In genomic region chr2:105122216-105122615, GRCm38 (mm10) we compare ENCODE assay signal across 24 mouse cellular contexts. TPM values are rescaled to one million over a fixed set of nuclear protein-coding genes. Genes with fewer than 3 reads are reported as not detected.
DNase-seq lines count a peak whose midpoint lies in the region; ATAC-seq and TF ChIP-seq lines count a peak whose summit lies in the region.
"Had no signal": no experiment of that assay in that cellular context is flagged by ENCODE, and none has a peak within 500 bp of the region (broad histone marks: within the 10 kb centered on the region; RNA-seq: fewer than 3 reads in every experiment).

No protein-coding gene starts in this region.

- WGBS in kidney, embryonic 15.5 days: 11% methylated on average over 8 of the region's 8 CpGs
- WGBS in kidney, adult 2 months: 50% methylated on average over 8 of the region's 8 CpGs
- 3% methylated on average over 8 of the region's 8 CpGs for WGBS in neural tube, embryonic 15.5 days
- WGBS in embryonic facial prominence, embryonic 11.5 days: 2% methylated on average over 8 of the region's 8 CpGs
- 8% methylated on average over 8 of the region's 8 CpGs for WGBS in liver, embryonic 11.5 days

- no peak for TF ChIP-seq CTCF in kidney, adult 2 months (conservative IDR thresholded peaks at IDR 0.05; ENCODE audit: insufficient read depth, insufficient read length, low read depth, low read length)

- H3K9ac ChIP-seq in kidney, embryonic 15.5 days: no peak overlapping the region
- no peak overlapping the region for H3K9ac ChIP-seq in neural tube, embryonic 15.5 days (replicated peaks)
- H3K9ac ChIP-seq in embryonic facial prominence, embryonic 11.5 days (replicated peaks; ENCODE audit: low read length): no peak overlapping the region
- H3K9ac ChIP-seq in liver, embryonic 11.5 days (ENCODE audit: low read depth, low read length): no peak overlapping the region
- H3K9ac ChIP-seq: forebrain, embryonic 15.5 days; hindbrain, embryonic 12.5 days; intestine, embryonic 15.5 days had no signal

- DNase-seq in kidney, adult 2 months: no peak
- DNase-seq in neural tube, embryonic 10.5 days (ENCODE audit: extremely low spot score, low spot score): peak; percentile 57
- peak; percentile 58 for DNase-seq in embryonic facial prominence, embryonic 11.5 days (ENCODE audit: low spot score)
- no peak for DNase-seq in gastrocnemius, postnatal 10 days
- no peak for DNase-seq in liver, embryonic 11.5 days (ENCODE audit: low spot score)
- DNase-seq: cerebellum, adult 9-10 months; liver; lung, adult 2 months had no signal

- no peak overlapping the region for H3K4me3 ChIP-seq in kidney, embryonic 15.5 days (replicated peaks)
- H3K4me3 ChIP-seq in kidney, adult 2 months (ENCODE audit: insufficient read depth, low read depth, low read length): no peak overlapping the region
- no peak overlapping the region for H3K4me3 ChIP-seq in neural tube, embryonic 15.5 days (replicated peaks)
- H3K4me3 ChIP-seq in embryonic facial prominence, embryonic 11.5 days (ENCODE audit: low read depth, low read length): no peak overlapping the region
- H3K4me3 ChIP-seq in liver, embryonic 11.5 days (ENCODE audit: low read depth, low read length): no peak overlapping the region
- H3K4me3 ChIP-seq: erythroblast, embryonic 14.5 days; forebrain, embryonic 15.5 days had no signal

- H3K9me3 ChIP-seq in kidney, embryonic 15.5 days (replicated peaks): no peaks in the 10 kb centered on the region
- H3K9me3 ChIP-seq in neural tube, embryonic 15.5 days (replicated peaks): no peaks in the 10 kb centered on the region
- H3K9me3 ChIP-seq in embryonic facial prominence, embryonic 11.5 days (replicated peaks; ENCODE audit: control insufficient read depth, low read length): no peaks in the 10 kb centered on the region
- H3K9me3 ChIP-seq in liver, embryonic 11.5 days (ENCODE audit: control insufficient read depth, low read length): no peaks in the 10 kb centered on the region
- H3K9me3 ChIP-seq: forebrain, embryonic 15.5 days; heart, embryonic 15.5 days; hindbrain, embryonic 12.5 days; intestine, embryonic 15.5 days had no signal

- H3K27ac ChIP-seq in kidney, embryonic 15.5 days: 0 out of 2 replicates have a peak overlapping the region, but pooled peaks have one; percentile 2
- H3K27ac ChIP-seq in kidney, adult 2 months (ENCODE audit: insufficient read depth, low read depth, low read length): no peak overlapping the region
- no peak overlapping the region for H3K27ac ChIP-seq in neural tube, embryonic 15.5 days (replicated peaks)
- no peak overlapping the region for H3K27ac ChIP-seq in embryonic facial prominence, embryonic 11.5 days (replicated peaks; ENCODE audit: low read depth, low read length)
- no peak overlapping the region for H3K27ac ChIP-seq in liver, embryonic 11.5 days (ENCODE audit: low read depth, low read length)
- H3K27ac ChIP-seq: forebrain, embryonic 15.5 days; heart, embryonic 15.5 days; hindbrain, embryonic 12.5 days; intestine, embryonic 15.5 days; macrophage had no signal

- H3K36me3 ChIP-seq in kidney, embryonic 15.5 days: no peaks in the 10 kb centered on the region
- no peaks in the 10 kb centered on the region for H3K36me3 ChIP-seq in kidney, adult 2 months (ENCODE audit: control insufficient read depth, insufficient read depth, low read length)
- no peaks in the 10 kb centered on the region for H3K36me3 ChIP-seq in neural tube, embryonic 15.5 days
- H3K36me3 ChIP-seq in embryonic facial prominence, embryonic 11.5 days (replicated peaks; ENCODE audit: control insufficient read depth, insufficient read depth, low read depth, low read length): no peaks in the 10 kb centered on the region
- no peaks in the 10 kb centered on the region for H3K36me3 ChIP-seq in liver, embryonic 11.5 days (ENCODE audit: control insufficient read depth, insufficient read depth, low read length)
- H3K36me3 ChIP-seq: forebrain, embryonic 15.5 days; heart, embryonic 15.5 days; hindbrain, embryonic 12.5 days; intestine, embryonic 15.5 days had no signal

- H3K4me1 ChIP-seq in kidney, embryonic 15.5 days: peaks cover 73% of the 10 kb centered on the region
- H3K4me1 ChIP-seq in kidney, adult 2 months (ENCODE audit: control insufficient read depth, insufficient read depth, low read length): no peaks in the 10 kb centered on the region
- H3K4me1 ChIP-seq in neural tube, embryonic 15.5 days: peaks cover 16% of the 10 kb centered on the region
- peaks cover 5% of the 10 kb centered on the region for H3K4me1 ChIP-seq in embryonic facial prominence, embryonic 11.5 days (ENCODE audit: control insufficient read depth, insufficient read depth, low read length)
- peaks cover 1% of the 10 kb centered on the region for H3K4me1 ChIP-seq in liver, embryonic 11.5 days (replicated peaks; ENCODE audit: control insufficient read depth, insufficient read depth, low read length)

- H3K27me3 ChIP-seq in kidney, embryonic 15.5 days: peaks cover 73% of the 10 kb centered on the region
- H3K27me3 ChIP-seq in kidney, adult 2 months (replicated peaks; ENCODE audit: control insufficient read depth, insufficient read depth, low read length): peaks cover 16% of the 10 kb centered on the region
- H3K27me3 ChIP-seq in neural tube, embryonic 15.5 days (replicated peaks): peaks cover 90% of the 10 kb centered on the region
- H3K27me3 ChIP-seq in embryonic facial prominence, embryonic 11.5 days (ENCODE audit: control insufficient read depth, insufficient read depth, low read length): peaks cover 56% of the 10 kb centered on the region
- H3K27me3 ChIP-seq in liver, embryonic 11.5 days (replicated peaks; ENCODE audit: control insufficient read depth, insufficient read depth, low read length): peaks cover 84% of the 10 kb centered on the region

- peak overlapping the region; percentile 63 for H3K4me2 ChIP-seq in kidney, embryonic 15.5 days
- H3K4me2 ChIP-seq in neural tube, embryonic 15.5 days: no peak overlapping the region
- no peak overlapping the region for H3K4me2 ChIP-seq in embryonic facial prominence, embryonic 11.5 days (ENCODE audit: low read depth, low read length)
- no peak overlapping the region for H3K4me2 ChIP-seq in liver, embryonic 11.5 days
- H3K4me2 ChIP-seq: forebrain, embryonic 15.5 days had no signal

- TF ChIP-seq POLR2A in kidney, adult 2 months (IDR thresholded peaks at IDR 0.05; ENCODE audit: low read depth, low read length): no peak

- no peak for ATAC-seq in kidney, embryonic 15.5 days (replicated peaks; ENCODE audit: low FRiP score)
- no peak for ATAC-seq in neural tube, embryonic 15.5 days (ENCODE audit: low FRiP score)
- no peak for ATAC-seq in embryonic facial prominence, embryonic 11.5 days (replicated peaks; ENCODE audit: insufficient number of reproducible peaks, low FRiP score, low TSS enrichment, low read depth)
- ATAC-seq in liver, embryonic 11.5 days (replicated peaks; ENCODE audit: low FRiP score): no peak
- ATAC-seq: forebrain, embryonic 15.5 days; intestine, embryonic 15.5 days had no signal

RNA-seq across cellular contexts. Expression of gene Wt1, which starts 4.1 kb away (rescaled TPM):
- polyA plus RNA-seq in kidney, embryonic 15.5 days (2015; fragmentation: Nextera tagmentation; extraction: Ambion mirVana): 126 and 130 TPM in 2 replicates
- 16.9 and 20.8 TPM in 2 replicates for polyA plus RNA-seq in kidney, adult 2 months (2012; rRNA removed)
- 2.6 and 4.5 TPM in 2 replicates for polyA plus RNA-seq in neural tube, embryonic 15.5 days (2015; fragmentation: Nextera tagmentation; extraction: Ambion mirVana)
- 0.40 and 0.58 TPM in 2 replicates for polyA plus RNA-seq in embryonic facial prominence, embryonic 11.5 days (2014; fragmentation: Nextera tagmentation; extraction: Ambion mirVana)
- total RNA-seq in gastrocnemius, postnatal 10 days (2021): under 1 TPM in 1 of 2 experiments, not detected in 1; 0.18 TPM
- polyA plus RNA-seq in liver, embryonic 11.5 days (2014; fragmentation: Nextera tagmentation; extraction: Ambion mirVana): 19.6 and 21.3 TPM in 2 replicates
- total RNA-seq: granulocyte monocyte progenitor cell, adult 5-6 weeks had no signal
- polyA plus RNA-seq: erythroblast, embryonic 14.5 days; forebrain, embryonic 15.5 days; macrophage had no signal

RNA-seq across cellular contexts. Expression of gene Gm11060, which starts 30.4 kb away (rescaled TPM):
- polyA plus RNA-seq in kidney, embryonic 15.5 days (2015; fragmentation: Nextera tagmentation; extraction: Ambion mirVana): not detected in 2 replicates
- not detected in 2 replicates for polyA plus RNA-seq in kidney, adult 2 months (2012; rRNA removed)
- not detected in 2 replicates for polyA plus RNA-seq in neural tube, embryonic 15.5 days (2015; fragmentation: Nextera tagmentation; extraction: Ambion mirVana)
- polyA plus RNA-seq in embryonic facial prominence, embryonic 11.5 days (2014; fragmentation: Nextera tagmentation; extraction: Ambion mirVana): not detected in 2 replicates
- total RNA-seq in gastrocnemius, postnatal 10 days (2021): not detected
- polyA plus RNA-seq in liver, embryonic 11.5 days (2014; fragmentation: Nextera tagmentation; extraction: Ambion mirVana): not detected in 2 replicates
- total RNA-seq: adrenal gland, postnatal 4 days; ES-E14; gastrocnemius, adult 18-20 months; granulocyte monocyte progenitor cell, adult 5-6 weeks; layer of hippocampus, postnatal 10 days; left cerebral cortex, postnatal 14 days had no signal
- polyA plus RNA-seq: erythroblast, embryonic 14.5 days; forebrain, embryonic 15.5 days; heart, embryonic 15.5 days; hindbrain, embryonic 12.5 days; intestine, embryonic 15.5 days; lung, adult 2 months; macrophage; stomach, embryonic 14.5 days; thymus, postnatal 0 days had no signal

Comparison
In these comparisons a context has a peak if more than half of its experiments do, and no peak if none do; other contexts are left out.
1. DNase-seq: peak in neural tube, embryonic 10.5 days (single experiment) and embryonic facial prominence, embryonic 11.5 days (single experiment); none in kidney, adult 2 months (single experiment), gastrocnemius, postnatal 10 days (single experiment) and liver, embryonic 11.5 days (single experiment).